Mouse (Mus musculus) right cerebral cortex, adult 18-20 months (tissue): ENCODE measurements at regions not wholly inside any gene's neighbourhood (a gene's known extent, or its start where the extent isn't known, plus 50 kb on each side); places are given as distances from the start of the nearest gene placed in this dataset.

Source experiments
- DNase-seq: peaks from one replicate; pipeline ENCODE4 v3.0.0; 2022; ENCODE audit warnings: mixed read lengths

GRCm38 (mm10) chr11:38224300-38224699 lies 988.5 kb upstream of the Tenm2 start:
- no peak for DNase-seq

GRCm38 (mm10) chr11:38203347-38203746 lies 967.6 kb upstream of the Tenm2 start:
- no peak for DNase-seq

DNA sequence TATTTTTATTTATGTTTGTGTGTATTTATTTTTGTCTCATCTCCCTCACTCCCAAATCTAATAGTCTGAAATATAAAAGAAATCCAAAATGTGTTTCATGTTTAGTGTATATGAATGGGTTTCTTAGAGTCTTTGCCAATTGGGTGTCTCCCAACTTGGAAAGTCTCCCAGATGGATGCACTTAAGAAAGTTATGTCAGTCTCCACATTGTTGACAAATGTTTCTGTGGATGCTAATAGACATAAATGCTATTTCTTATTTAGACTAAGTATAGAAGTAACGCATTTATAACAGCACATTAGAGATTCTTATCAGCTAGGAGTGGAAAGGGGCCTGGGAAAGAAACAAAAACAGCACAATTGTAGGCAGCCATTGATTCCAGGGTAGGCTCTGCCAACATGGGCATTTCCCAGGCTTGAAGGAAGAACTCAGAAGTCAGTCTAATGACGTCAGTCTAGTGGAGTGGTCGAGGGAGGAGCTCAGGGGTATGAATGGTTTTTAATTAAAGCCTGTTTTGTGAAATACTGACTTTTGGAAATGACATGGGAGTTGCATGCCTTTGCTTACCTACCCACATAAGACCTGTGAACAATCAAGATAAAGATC lies 965.5 kb upstream of the Tenm2 start:
- DNase-seq: no peak

GRCm38 (mm10) chr11:38193719-38194118 lies 958.0 kb upstream of the Tenm2 start:
- peak; percentile 21 for DNase-seq

- DNase-seq: no peak
These were observed 956.3 kb upstream of the Tenm2 start for GRCm38 (mm10) chr11:38191895-38192547.

GRCm38 (mm10) chr11:38191437-38191836 lies 955.7 kb upstream of the Tenm2 start:
- no peak for DNase-seq

DNA sequence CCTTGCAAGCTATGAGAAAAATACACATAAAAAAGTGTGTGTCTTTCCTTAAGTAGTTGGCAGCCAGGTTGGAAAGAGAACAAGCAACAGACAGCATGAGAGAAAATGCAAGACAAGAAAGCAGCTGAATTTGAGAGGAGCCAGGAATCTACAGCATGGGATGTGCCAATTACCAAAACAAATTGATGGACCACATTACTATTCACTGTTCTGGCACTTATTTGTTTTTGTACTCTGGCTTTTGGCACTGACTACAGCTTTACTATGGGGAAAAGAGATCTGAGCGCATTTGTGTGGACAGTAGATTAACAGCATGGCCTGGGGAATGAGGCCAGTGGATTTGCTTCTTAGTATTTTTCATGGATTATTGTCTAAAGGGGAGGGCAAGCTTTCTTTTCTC lies 935.0 kb upstream of the Tenm2 start:
- no peak for DNase-seq

DNA sequence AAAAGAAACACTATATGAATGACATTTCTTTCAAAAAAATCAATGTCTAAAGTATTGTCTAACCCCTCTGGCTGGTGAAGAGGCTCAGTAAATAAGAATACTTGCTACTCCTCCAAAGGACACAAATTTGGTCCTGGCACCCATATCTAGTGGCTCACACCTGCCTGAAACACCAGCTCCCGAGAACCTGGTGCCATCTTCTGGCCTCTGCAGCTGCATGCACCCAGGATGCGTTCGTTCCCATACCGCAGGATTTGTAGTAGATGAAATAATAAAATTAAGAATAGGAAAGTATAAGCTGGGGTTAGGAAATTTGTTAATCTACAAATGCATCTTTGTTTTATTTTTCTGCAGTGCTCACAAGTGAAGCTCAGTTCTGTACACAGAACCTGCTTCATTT lies 922.5 kb upstream of the Tenm2 start:
- no peak for DNase-seq

DNA sequence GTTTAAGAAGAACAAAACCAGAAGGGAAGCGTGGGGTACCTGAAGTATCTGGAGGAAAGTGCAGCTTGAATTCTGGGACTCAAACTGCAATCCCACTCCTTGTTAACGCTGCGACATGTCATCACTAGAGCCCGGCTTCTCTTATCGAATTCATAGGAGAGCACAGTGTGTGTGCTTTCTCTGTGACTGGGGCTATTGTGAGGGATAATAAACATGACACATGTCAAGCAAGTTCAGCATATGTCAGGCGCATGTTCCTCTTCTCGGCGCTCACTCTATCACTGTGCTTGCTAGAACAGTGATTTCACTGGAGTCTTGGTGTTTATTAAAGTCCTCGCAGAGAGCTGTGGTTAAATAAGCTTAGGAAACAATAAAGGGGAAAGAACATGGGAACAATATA lies 921.2 kb upstream of the Tenm2 start:
- no peak for DNase-seq

DNA sequence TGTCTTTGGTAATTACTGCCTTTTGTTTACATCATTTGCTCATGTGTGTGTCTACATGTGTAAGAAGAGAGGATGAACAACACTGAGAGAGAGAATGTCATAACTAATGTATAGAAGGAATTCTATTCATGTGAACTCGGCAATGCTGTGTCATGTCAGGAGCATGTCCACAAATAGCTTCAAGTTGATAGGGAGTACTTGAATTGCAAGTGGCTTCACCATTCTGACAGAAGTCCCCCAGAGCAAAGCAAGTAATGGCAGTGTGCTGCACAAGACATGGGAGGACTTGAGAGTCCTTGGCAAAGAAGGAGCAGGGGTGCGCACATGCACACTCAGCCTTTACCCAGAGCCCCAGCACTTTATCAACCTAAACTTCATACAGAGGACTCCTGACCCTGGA lies 919.9 kb upstream of the Tenm2 start:
- DNase-seq: no peak

GRCm38 (mm10) chr11:38143436-38143835 lies 907.7 kb upstream of the Tenm2 start:
- DNase-seq: no peak

- DNase-seq: no peak
These were observed 893.1 kb upstream of the Tenm2 start for GRCm38 (mm10) chr11:38128851-38129250.

- no peak for DNase-seq
These were observed 888.1 kb upstream of the Tenm2 start for GRCm38 (mm10) chr11:38123789-38124330.

DNA sequence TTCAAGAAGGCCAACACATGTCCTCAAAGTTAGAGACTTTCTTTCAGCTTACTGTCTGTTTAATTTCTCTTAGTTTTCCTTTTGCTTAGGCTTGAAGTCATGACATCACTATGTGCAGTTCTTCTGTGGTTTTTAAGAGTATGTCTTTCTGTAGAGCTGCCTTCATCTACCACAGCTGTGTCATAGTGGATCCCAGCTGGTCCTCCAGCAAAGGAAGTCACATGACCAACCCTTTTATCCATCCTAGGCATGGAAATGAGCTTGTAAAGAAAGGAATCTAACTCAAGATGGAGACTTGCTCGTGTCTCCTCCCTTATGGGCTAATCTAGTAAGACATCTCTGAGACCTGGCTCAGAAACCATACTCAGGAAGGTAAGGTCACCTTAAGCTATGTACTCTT lies 886.7 kb upstream of the Tenm2 start:
- DNase-seq: no peak

- no peak for DNase-seq
These were observed 885.4 kb upstream of the Tenm2 start for GRCm38 (mm10) chr11:38121051-38121616.

- DNase-seq: no peak
These were observed 882.0 kb upstream of the Tenm2 start for GRCm38 (mm10) chr11:38117741-38118140.

DNA sequence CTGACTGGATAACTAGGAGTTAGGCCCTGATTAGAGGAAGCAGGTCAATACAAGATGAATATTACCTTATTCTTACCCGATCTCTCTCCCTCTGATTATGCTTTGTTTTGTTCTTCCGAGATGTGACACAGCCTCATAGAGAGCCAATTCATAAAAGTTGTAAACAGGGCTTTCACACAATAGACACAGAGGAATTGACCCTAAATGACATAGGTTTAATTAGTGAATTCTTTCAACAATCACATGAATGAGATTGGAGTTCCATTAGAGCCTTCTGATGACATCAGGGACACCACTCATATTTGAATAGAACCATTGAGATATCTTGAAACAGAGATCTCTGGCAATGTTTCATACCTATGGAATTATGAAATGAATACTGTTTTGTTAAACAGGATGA lies 856.4 kb upstream of the Tenm2 start:
- DNase-seq: no peak

GRCm38 (mm10) chr11:38075171-38075732 lies 839.5 kb upstream of the Tenm2 start:
- DNase-seq: no peak

DNA sequence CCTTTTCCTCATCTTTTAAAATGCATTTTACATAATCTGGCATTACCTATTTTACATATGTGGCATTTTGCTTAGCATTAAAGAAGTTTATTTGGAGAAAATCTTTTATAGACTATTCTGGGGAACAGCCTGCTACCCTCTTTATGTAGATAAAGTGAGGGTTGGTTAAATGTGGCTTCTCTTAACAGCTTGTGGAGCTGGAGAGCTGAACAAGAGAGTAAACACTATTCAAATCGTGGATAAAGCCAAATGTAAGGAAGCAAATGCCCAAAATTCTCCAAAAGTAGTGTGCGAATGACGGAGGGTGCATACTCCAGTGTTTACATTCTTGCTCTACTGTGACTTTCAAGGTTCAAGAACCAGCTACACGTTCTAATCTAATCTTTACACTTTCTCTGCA lies 833.9 kb upstream of the Tenm2 start:
- no peak for DNase-seq

GRCm38 (mm10) chr11:38067682-38068081 lies 831.9 kb upstream of the Tenm2 start:
- peak; percentile 17 for DNase-seq

- no peak for DNase-seq
These were observed 830.3 kb upstream of the Tenm2 start for GRCm38 (mm10) chr11:38066091-38066490.

DNA sequence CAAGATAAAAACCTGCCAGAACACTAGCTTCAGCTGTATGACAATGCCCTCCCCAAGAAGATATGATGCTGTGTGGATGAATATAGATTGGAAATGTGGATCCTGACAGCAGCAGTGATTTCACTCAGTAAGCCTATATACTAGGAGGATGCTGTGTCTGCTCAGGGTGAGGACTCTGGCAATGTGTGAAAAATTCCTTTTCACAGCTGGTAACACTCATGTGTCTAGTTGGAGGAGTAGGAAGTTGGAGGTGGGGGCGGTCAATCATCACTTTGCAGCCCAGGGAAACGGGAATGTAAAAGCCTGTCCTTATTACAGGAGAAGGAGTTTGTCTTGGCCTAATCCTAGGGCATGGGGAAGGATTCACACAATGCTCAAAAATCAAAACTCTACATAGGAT lies 824.3 kb upstream of the Tenm2 start:
- DNase-seq: peak; percentile 4

DNA sequence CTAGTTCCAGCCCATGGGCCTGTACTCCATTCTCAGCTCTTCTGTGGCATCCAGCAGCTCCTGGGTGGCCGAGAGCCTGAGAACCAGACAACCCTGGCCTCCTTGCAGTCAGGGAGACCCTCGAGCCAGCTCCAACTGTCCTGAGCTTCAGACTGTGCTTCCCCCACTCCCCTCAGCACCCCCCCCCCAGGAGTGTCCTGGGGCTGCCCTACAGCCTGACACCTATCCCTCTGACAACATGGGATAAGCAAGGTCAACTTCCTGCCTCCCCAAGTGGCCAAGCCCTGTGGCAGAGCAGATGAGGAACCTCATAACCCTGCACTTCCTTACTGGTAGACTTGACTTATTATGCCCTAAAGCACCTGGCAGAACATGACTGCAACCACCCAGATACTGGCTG lies 823.1 kb upstream of the Tenm2 start:
- no peak for DNase-seq

DNA sequence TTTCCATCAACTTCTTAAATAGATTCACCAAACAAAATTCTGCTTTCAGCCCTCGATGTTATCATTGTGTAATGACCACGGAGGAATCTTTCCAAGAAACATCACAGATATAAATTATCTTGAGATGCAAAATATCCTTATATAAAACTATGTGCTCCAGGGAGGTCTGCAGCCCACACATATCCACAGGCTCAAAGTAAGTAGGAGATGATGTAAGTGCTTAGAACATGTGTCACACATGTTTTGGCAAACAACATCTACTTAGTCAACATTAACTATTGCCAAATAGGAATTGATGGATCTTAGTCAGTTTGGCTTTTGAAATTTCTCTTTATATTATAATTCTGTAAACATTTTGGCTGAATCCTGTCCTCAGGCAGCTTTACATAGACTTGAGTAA lies 800.8 kb upstream of the Tenm2 start:
- DNase-seq: no peak
